7 mouse cellular contexts compared by ENCODE assay signal in the genomic region with DNA sequence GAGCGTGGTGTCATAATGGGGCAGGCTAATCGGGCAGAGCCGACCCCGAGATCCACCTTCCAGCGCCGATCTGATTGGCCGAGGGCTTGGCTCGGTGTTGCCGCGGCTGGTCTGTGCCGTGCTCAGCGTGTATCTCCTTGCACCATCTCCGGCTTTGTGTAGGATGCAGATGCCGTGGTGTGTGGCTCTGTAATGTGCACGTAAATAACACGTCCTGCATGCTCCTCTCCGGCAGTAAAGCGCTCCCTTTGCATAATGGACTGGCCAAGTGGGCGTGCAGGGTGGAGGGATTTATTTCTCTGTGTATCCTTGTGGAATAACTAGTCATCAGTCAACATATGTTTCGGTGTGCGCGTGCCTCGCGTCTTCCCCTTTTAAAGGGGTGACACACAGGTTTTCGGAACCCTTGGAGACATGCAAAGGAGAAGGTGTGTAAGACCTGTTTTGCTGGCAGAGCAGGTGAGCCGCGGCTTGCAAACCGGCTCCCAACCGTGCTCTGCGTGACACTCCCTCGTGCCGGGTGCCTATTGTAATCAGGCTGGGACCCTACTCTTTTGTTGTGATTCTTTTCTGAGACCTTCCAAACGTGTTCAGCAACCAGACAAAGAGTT. TPM values are rescaled to one million over a fixed set of nuclear protein-coding genes. Genes with fewer than 3 reads are reported as not detected.
A peak's percentile ranks its signal among the peaks of the same experiment; 100 is the strongest.
DNase-seq lines count a peak whose midpoint lies in the region; TF ChIP-seq lines count a peak whose summit lies in the region.

No protein-coding gene starts in this region.

- no peaks in the 10 kb centered on the region for H3K27me3 ChIP-seq in small intestine, adult 2 months (ENCODE audit: control insufficient read depth, insufficient read depth, low read length)

- H3K4me1 ChIP-seq in small intestine, adult 2 months (ENCODE audit: control insufficient read depth, insufficient read depth, insufficient read length, low read length), result peaks cover 17% of the 10 kb centered on the region

- intact Hi-C loops in left cerebral cortex, postnatal 36 days (cut with DNase I), result loop anchor here (2.0 to 5.0 kb wide), 9 partner anchors 44 to 334 kb away; partner anchors contain the start of genes Eif4e, Metap1 and Rap1gds1

- peak overlapping the region; percentile 93 for H3K4me3 ChIP-seq in small intestine, adult 2 months (ENCODE audit: low read depth, low read length)

- TF ChIP-seq CTCF in small intestine, adult 2 months (IDR thresholded peaks at IDR 0.05; ENCODE audit: extremely low read depth, insufficient read length, insufficient replicate concordance, low read depth, low read length), result no peak

- H3K27ac ChIP-seq in small intestine, adult 2 months (ENCODE audit: insufficient read depth, low read depth, low read length), result no peak overlapping the region

- no peaks in the 10 kb centered on the region for H3K36me3 ChIP-seq in small intestine, adult 2 months (ENCODE audit: control insufficient read depth, insufficient read depth, low read length)

- DNase-seq in adipocyte (ENCODE audit: low spot score), result peak; percentile 61
- peak; percentile 86 for DNase-seq in cerebellum, postnatal 14 days
- peak; percentile 48 for DNase-seq in gastrocnemius, postnatal 10 days
- peak; percentile 16 for DNase-seq in hindlimb bud, embryonic 11.5 days (ENCODE audit: extremely low spot score, low read depth, low spot score)
- DNase-seq in left cerebral cortex, postnatal 36 days (ENCODE audit: low spot score in 2 of 2), result peak; percentile 75 to 76
- DNase-seq in mesoderm, embryonic 11.5 days (ENCODE audit: low read depth, low spot score), result peak; percentile 89

- under 1% methylated on average over 33 of the region's 33 CpGs for WGBS in small intestine, adult 2 months

- 0 out of 2 replicates have a peak, but pooled peaks have one; percentile 7 for TF ChIP-seq POLR2A in small intestine, adult 2 months (IDR thresholded peaks at IDR 0.05; ENCODE audit: low read depth, low read length)

RNA-seq across cellular contexts. Expression of gene Tspan5, which starts 1.2 kb away (rescaled TPM):
- 10 to 100 TPM; 10.6 to 12.1 TPM for total RNA-seq in gastrocnemius, postnatal 10 days (2021)
- 100 to 1,000 TPM; 247 to 286 TPM for total RNA-seq in left cerebral cortex, postnatal 36 days (2021)
- polyA plus RNA-seq in small intestine, adult 2 months (2012; rRNA removed), result 3.7 and 36.4 TPM in 2 replicates

Comparison
In these comparisons a context has a peak if more than half of its experiments do, and no peak if none do; other contexts are left out.
1. DNase-seq: peak in every context shown above with its lines; median percentile 89 in mesoderm, embryonic 11.5 days; 86 in cerebellum, postnatal 14 days; 76 in left cerebral cortex, postnatal 36 days; 61 in adipocyte; 48 in gastrocnemius, postnatal 10 days; 16 in hindlimb bud, embryonic 11.5 days.
2. RNA of gene Tspan5, which starts 1.2 kb away (total RNA-seq): 247 to 286 TPM in left cerebral cortex, postnatal 36 days; 10.6 to 12.1 TPM in gastrocnemius, postnatal 10 days; every median in the first group is over 10 times any median in the second.